Mouse (Mus musculus) right cerebral cortex, postnatal 36 days (tissue): ENCODE results near the gene Yipf3.
A peak's percentile ranks its signal among the peaks of the same experiment; 100 is the strongest.

Experiments used
- DNase-seq, 2 experiments: peaks; one replicate each; pipeline ENCODE4 v3.0.0; 2022; ENCODE audit warnings: low spot score in 2 of 2, mixed read lengths in 1 of 2

The Yipf3 gene

GRCm38 (mm10) chr17:46283911-46284310 lies 36.0 kb downstream of the Yipf3 start:
- no peak for DNase-seq

GRCm38 (mm10) chr17:46284653-46285052 lies 36.8 kb downstream of the Yipf3 start:
- DNase-seq: no peak

GRCm38 (mm10) chr17:46285407-46285806 lies 37.5 kb downstream of the Yipf3 start:
- no peak for DNase-seq

- no peak for DNase-seq
Measured at GRCm38 (mm10) chr17:46287678-46288095, 39.8 kb downstream of the Yipf3 start.

- DNase-seq: no peak
Measured at GRCm38 (mm10) chr17:46296601-46297000, 48.7 kb downstream of the Yipf3 start.

- DNase-seq: no peak
Measured at GRCm38 (mm10) chr17:46297028-46297363, 49.1 kb downstream of the Yipf3 start.

- DNase-seq: peak; percentile 73 to 80
Measured at GRCm38 (mm10) chr17:46297364-46298219, 49.7 kb downstream of the Yipf3 start, which contains the start of gene Dlk2. Dlk2 (plus strand) TSS chr17:46297421.

- peak; percentile 77 to 78 for DNase-seq
Measured at GRCm38 (mm10) chr17:46298220-46298913, 50.5 kb downstream of the Yipf3 start.

GRCm38 (mm10) chr17:46301892-46302291 lies 54.0 kb downstream of the Yipf3 start:
- peak; percentile 18 to 55 for DNase-seq
